Mouse (Mus musculus): ENCODE measurements around the gene Pdpn.
A peak's percentile ranks its signal among the peaks of the same experiment; 100 is the strongest.

Gene Pdpn

DNA sequence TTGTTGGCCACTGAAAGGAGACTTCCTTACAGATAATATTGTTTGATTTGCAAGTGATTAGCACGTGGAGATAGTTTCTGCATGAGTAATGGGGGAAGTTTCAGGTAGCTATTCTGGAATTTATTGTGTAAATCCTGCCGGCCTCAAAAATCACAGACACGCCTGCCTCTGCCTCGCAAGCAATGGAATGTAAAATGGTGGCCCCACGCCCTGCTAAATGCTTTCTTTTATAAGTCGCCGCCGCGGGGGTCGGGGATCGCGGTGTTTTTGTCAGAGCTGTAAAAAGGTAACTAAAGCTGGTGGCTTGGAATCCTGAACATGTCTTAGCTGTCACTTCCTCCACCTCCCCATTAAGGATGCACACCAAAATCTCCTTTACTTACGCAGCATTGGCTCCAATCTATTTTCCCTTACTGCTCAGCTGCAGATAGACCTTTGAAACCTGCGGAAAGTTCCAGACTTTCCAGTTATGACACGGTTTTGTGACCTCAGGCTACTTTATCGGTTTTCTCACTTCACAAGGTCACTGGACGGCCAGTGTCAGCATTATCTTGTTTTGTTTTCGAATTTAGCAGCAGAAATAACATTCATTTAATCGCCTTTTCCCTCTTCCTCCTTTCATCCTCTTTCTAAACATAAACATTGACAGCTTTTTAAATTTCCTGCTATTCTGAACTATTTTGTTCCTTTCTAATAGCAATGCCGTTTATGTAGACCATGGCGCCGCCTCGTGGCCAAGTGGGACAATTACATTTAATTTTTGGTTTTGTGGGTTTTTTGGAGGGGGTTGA lies 60.9 kb downstream of the Pdpn start:
- DNase-seq, result peak; percentile 55

DNA sequence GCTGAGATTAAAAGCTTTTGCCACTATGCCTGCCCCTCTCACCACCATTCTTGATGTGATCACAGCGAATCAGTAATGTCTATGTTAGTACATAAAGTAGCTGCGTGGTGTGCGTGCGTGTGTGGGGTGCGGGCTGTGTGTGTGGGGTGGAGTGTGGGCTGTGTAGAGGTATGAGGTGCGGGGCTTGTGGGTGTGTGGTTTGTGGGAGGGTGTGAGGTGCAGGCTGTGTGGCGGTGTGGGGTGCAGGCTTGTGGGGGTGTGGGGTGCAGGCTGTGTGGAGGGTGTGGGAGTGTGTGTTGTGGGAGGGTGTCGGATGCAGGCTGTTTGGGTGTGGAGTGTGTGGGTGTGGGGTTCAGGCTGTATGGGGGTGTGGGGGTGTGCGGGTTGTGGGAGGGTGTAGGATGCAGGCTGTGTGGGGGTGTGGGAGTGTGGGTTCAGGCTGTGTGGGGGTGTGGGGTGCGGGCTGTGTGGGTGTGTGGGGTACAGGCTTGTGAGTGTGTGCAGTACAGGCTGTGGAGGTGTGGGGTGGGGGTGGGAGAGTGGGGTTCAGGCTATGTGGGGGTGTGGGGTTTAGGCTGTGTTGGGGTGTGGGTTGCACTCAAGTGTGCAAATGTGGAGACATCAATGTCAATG lies 67.5 kb downstream of the Pdpn start:
- DNase-seq, result no peak

DNA sequence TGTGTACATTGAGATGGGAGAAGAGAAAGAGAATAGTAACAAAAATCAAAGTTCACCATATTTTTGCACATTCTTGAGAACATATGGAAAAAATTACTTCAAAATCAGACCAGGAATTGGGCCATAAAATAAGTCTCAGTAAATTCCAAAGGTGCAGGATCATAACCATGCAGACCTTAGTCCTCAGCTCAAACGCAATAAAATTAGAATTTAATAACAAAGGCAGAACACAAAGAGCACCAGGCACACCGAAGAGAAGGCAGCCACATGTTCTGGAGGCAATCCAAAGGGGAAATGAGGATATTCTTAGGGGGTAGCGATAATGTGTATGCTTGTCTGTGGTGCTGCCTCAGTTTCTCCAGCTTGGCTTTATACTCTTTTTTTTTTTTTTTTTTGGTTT lies 68.3 kb downstream of the Pdpn start:
- DNase-seq, result no peak

DNA sequence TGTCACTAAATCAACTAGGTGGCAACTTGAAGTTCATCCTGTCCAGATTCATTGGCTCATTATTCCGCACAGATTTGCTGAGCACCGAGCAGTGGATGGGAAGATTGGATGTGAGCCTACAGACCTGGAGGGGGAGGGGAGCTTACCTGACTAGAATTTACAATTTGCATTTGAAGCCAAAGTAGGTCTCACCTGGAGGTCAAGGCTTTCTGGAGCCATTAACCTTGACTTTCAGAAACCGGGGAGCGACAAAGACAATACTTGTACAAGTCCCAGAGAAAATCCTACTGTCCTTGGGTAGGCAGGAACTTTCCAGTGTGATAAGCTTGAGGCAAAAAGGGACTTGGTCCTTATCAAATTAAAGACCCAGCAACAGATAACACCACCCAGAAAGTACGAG lies 71.4 kb downstream of the Pdpn start:
- DNase-seq, result no peak

DNA sequence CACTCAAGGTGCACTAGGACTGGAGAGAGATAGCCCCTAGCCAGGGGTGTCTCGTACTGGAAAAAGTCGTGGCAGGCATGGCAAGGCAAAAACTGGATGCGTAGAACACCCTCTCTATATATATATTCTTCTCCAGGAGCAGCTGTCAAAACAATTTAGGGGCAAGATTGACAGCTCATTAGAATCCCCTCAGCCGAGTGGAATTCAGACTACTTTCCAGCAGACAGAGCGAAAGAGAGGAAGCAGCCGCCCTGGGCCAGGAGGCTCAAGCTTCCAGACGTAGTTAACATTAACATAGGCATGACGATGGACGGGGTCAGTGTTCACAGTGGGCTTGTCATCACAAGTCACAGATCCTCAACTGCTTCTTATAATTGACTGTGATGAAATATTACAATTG lies 73.5 kb downstream of the Pdpn start:
- DNase-seq, result no peak

DNA sequence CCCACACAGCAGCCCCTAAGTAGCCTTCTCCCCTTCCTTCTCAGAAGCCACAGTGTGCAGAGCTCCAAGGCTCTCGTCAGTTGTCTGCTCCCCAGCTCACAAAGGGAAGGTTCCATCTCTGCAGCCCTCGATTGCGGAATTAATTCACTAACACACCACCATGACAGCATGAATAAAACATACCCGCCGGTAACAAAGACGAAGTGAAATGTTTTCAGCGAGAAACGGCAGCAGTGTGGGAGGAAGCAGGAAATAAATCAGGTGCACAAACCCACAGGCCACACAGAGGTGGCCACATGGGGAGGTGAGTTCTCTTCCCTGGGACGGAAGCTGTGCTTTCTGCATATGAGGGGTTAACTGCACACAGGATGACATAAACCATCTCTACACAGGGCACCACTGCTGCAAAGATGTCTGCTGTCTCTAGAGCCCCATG lies 80.0 kb downstream of the Pdpn start:
- no peak for DNase-seq

DNA sequence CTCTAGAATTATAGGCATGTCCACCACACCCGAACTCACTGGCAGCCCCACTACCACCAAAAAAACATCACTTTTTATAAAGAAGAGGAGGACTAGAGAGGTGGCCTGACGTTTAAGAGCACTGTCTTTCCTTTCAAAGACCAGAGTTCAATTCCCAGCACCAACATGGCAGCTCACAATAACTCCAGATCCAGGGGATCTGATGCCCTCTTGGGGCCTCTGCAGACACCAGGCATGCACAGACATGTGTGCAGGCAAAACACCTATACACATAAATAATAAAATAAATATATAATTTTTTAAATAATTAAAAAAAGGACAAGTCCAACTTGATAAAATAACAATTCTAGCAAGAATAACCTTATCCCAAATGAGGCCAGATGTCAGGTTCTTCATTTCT lies 80.5 kb downstream of the Pdpn start:
- DNase-seq, result no peak
